Mouse (Mus musculus): ENCODE measurements around the gene Cldn18. TPM values are rescaled to one million over a fixed set of nuclear protein-coding genes. Genes with fewer than 3 reads are reported as not detected.

Gene Cldn18
- polyA plus RNA-seq, 1 experiment from 2014 or later = 267 TPM

GRCm38 (mm10) chr9:99675714-99676113 lies 41.4 kb downstream of the Cldn18 start:
- no peak overlapping the region for H3K27ac ChIP-seq
- H3K36me3 ChIP-seq = no peaks in the 10 kb centered on the region
- no peaks in the 10 kb centered on the region for H3K9me3 ChIP-seq
- no peak overlapping the region for H3K4me2 ChIP-seq
- H3K27me3 ChIP-seq (replicated peaks) = no peaks in the 10 kb centered on the region
- no peaks in the 10 kb centered on the region for H3K4me1 ChIP-seq
- no peak overlapping the region for H3K9ac ChIP-seq
- 84% methylated on average over 3 of the region's 3 CpGs for WGBS
- ATAC-seq (ENCODE audit: insufficient read depth, low FRiP score, low read depth) = no peak
- H3K4me3 ChIP-seq (replicated peaks) = no peak overlapping the region

DNA sequence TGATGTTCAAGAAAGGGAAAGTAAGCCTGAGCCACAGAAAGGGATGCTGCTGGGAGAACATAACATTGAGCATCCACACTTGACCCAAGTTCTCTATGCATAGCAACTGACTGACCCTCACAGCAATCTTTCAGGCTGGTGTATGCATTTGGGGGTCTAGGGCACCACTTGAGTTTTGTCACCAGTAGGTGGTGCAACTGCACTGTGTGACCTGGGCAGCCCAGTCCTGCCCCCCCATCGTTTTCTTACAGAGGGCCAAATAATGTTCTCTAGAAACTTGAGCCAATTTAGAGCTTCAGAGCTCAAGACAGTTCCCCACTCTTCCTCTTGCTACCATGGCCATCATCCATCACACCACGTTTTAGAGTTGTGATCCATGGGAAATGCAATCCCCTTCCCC lies 45.5 kb downstream of the Cldn18 start:
- Histone ChIP-seq H3K4me1 (no peaks in the 10 kb centered on the region), H3K4me3 (replicated peaks) (no peak overlapping the region), H3K4me2 (no peak overlapping the region), H3K9me3 (no peaks in the 10 kb centered on the region), H3K27ac (no peak overlapping the region), H3K27me3 (replicated peaks) (no peaks in the 10 kb centered on the region), H3K36me3 (peaks cover 21% of the 10 kb centered on the region), H3K9ac (no peak overlapping the region)
- 40% methylated on average over 2 of the region's 2 CpGs for WGBS
- no peak for ATAC-seq (ENCODE audit: insufficient read depth, low FRiP score, low read depth)

DNA sequence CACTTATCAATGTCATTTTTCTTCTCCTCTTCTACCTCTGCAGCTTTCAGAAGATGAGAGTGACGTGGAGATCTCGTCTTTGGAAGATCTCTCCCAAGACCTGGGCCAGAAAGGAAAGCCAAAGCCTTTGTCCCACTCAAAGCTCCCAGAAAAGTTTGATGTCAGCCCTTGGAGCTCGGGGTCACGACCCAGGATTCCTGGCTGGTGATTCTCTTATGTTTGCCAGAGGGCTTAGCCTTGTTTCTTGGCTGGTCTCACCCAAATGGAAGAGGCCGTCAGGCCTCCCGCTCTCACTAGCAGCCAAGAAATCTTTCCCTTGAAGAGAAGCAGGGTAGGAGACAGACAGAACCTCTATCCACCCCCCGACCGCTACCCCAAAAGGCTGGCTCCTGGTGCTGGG lies 49.5 kb downstream of the Cldn18 start:
- Histone ChIP-seq H3K4me1 (no peaks in the 10 kb centered on the region), H3K4me3 (replicated peaks) (no peak overlapping the region), H3K4me2 (no peak overlapping the region), H3K9me3 (no peaks in the 10 kb centered on the region), H3K27ac (no peak overlapping the region), H3K36me3 (peaks cover 36% of the 10 kb centered on the region), H3K27me3 (replicated peaks) (no peaks in the 10 kb centered on the region), H3K9ac (no peak overlapping the region)
- 82% methylated on average over 8 of the region's 8 CpGs for WGBS
- ATAC-seq (ENCODE audit: insufficient read depth, low FRiP score, low read depth) = no peak

DNA sequence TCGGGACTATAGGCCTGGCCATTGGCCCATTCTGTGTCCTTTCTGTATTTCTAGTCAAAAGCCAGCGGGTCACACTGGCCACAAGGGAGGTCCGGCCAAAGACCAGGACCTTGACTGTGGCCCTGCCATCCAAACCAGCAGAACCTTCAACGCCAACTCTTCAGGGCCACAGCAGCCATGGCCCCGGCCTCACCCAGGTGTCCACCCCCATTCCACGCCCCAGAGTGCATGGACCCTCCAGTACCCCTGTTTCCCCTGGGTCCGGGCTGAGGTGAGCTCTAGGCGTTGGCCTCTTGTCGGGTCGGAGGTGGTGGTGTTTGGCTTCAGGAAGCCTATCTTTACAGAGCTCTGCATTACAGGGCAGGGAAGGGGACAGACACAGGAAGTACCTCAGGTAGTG lies 54.2 kb downstream of the Cldn18 start:
- no peaks in the 10 kb centered on the region for H3K4me1 ChIP-seq
- no peaks in the 10 kb centered on the region for H3K27me3 ChIP-seq (replicated peaks)
- no peak overlapping the region for H3K27ac ChIP-seq
- 88% methylated on average over 10 of the region's 10 CpGs for WGBS
- no peak overlapping the region for H3K4me2 ChIP-seq
- H3K9me3 ChIP-seq = no peaks in the 10 kb centered on the region
- peaks cover 22% of the 10 kb centered on the region for H3K36me3 ChIP-seq
- H3K9ac ChIP-seq = no peak overlapping the region
- no peak for ATAC-seq (ENCODE audit: insufficient read depth, low FRiP score, low read depth)
- no peak overlapping the region for H3K4me3 ChIP-seq (replicated peaks)

DNA sequence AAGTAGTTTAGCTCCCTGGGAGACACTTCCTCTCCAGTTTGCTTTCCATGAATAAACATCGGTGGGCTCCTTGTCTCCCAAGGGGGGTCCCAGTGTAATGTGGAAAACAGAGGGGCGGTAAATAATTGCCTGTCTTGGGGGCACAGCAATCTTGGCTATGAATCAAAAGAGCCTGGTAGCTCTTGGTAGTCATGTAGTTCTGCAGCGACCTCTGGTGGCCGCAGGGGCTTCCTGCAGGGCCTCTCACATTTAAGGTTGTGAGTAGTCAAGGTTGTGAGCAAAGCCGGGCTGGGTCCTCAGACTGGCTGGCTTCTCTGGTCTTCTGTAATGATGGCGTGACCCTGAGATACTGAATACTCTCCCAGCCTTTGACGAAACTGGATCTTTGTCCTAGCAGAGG lies 54.7 kb downstream of the Cldn18 start:
- H3K4me1 ChIP-seq = no peaks in the 10 kb centered on the region
- H3K27ac ChIP-seq = no peak overlapping the region
- H3K36me3 ChIP-seq = peaks cover 18% of the 10 kb centered on the region
- H3K4me3 ChIP-seq (replicated peaks) = no peak overlapping the region
- H3K27me3 ChIP-seq (replicated peaks) = no peaks in the 10 kb centered on the region
- no peak for ATAC-seq (ENCODE audit: insufficient read depth, low FRiP score, low read depth)
- no peaks in the 10 kb centered on the region for H3K9me3 ChIP-seq
- H3K9ac ChIP-seq = no peak overlapping the region
- 30% methylated on average over 7 of the region's 7 CpGs for WGBS
- no peak overlapping the region for H3K4me2 ChIP-seq

DNA sequence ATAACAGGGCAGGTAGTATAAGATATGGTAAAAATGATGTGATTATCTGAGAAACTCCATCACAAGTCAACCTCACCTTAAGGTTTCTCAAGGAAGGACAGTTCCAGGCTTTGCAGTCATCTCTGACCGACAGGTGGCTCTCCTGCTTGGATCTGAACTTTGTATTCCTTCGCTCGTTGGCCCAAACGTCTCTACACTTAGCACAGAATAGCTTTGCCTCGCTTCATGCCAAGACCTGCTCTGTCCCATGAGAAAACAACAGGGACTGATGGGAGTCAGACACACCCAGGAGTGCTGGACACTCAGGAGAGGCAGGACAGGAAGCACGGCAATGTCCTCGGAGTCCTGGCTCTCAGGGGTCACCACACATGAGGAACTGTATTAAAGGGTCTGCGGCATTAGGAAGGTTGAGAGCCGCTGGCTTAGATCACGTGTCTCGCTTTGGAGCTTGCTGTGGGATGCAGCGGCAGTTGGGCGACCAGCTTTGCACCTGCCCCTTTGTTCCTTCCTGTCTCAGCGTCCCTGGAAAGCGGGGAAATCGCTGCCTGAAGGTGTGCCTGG lies 55.4 kb downstream of the Cldn18 start:
- Histone ChIP-seq H3K27me3 (replicated peaks) (no peaks in the 10 kb centered on the region), H3K9ac (no peak overlapping the region), H3K36me3 (peaks cover 19% of the 10 kb centered on the region), H3K4me2 (no peak overlapping the region), H3K9me3 (no peaks in the 10 kb centered on the region), H3K4me3 (replicated peaks) (no peak overlapping the region), H3K4me1 (no peaks in the 10 kb centered on the region), H3K27ac (no peak overlapping the region)
- no peak for ATAC-seq (ENCODE audit: insufficient read depth, low FRiP score, low read depth)
- 67% methylated on average over 16 of the region's 16 CpGs for WGBS

DNA sequence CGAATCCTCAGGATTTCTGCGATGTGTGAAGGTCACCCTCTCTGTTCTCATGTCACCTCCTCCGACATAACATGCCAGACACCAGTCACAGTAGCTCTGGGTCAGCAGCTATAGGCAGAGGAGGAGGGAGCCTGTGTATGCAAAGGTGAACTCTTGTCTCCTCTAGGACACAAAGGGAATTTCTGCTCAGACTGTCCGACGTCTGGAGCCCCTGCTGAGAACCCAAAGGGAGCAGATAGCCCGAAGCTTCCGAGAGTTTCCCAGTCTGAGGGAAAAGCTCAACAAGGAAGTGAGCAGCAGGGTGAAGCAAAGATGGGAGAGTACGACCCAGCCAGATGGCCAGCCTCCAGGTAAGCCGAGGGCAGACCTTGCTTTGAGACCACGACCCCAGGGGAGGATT lies 56.3 kb downstream of the Cldn18 start:
- Histone ChIP-seq H3K9ac (no peak overlapping the region), H3K4me3 (replicated peaks) (no peak overlapping the region), H3K9me3 (no peaks in the 10 kb centered on the region), H3K4me2 (no peak overlapping the region), H3K36me3 (peaks cover 22% of the 10 kb centered on the region), H3K27ac (no peak overlapping the region), H3K4me1 (no peaks in the 10 kb centered on the region), H3K27me3 (replicated peaks) (no peaks in the 10 kb centered on the region)
- ATAC-seq (ENCODE audit: insufficient read depth, low FRiP score, low read depth) = no peak
- 84% methylated on average over 10 of the region's 10 CpGs for WGBS

DNA sequence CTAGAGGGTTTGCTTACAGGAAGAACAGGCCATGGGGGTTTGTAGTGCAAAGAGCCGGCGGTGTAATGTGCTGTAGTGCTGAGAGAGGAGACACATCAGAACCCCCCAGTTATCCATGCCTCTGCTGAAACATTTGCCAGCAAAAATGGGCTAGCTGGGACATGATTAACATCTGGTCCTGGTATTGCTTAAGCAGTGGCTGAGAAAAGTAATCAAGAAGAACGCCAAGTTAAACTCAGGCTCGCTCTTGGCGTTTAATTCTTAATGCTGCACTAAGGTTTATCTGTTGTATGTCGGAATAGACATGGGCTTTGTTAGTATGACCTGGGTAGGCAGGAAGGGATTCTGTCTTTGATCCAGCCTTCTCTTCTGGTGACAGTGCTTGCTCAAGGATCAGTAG lies 71.0 kb downstream of the Cldn18 start:
- no peaks in the 10 kb centered on the region for H3K27me3 ChIP-seq (replicated peaks)
- H3K9me3 ChIP-seq = no peaks in the 10 kb centered on the region
- H3K9ac ChIP-seq = no peak overlapping the region
- H3K4me1 ChIP-seq = no peaks in the 10 kb centered on the region
- no peak for ATAC-seq (ENCODE audit: insufficient read depth, low FRiP score, low read depth)
- H3K36me3 ChIP-seq = peaks cover 23% of the 10 kb centered on the region
- H3K27ac ChIP-seq = no peak overlapping the region
- H3K4me3 ChIP-seq (replicated peaks) = no peak overlapping the region
- H3K4me2 ChIP-seq = no peak overlapping the region
- 91% methylated on average over 6 of the region's 6 CpGs for WGBS

DNA sequence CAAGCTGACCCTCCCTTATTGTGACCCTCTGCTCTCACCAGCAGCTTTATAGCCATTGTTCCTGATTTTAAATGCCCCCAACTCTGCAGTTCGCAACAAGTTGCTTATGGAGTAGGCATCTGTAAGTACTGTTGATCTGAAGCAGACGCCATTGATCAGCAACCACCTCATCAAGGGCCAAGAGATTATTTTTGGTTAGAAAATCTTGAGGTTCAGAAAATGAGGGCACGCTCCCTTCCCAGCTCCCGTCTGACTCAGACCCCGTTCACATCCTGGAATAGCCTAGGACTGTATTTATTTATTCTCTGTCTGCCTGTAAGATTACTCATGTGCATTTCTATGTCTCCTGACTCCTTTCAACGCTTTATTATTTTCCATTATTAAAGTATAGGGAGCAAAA lies 71.7 kb downstream of the Cldn18 start:
- no peak overlapping the region for H3K9ac ChIP-seq
- no peak overlapping the region for H3K27ac ChIP-seq
- peaks cover 18% of the 10 kb centered on the region for H3K36me3 ChIP-seq
- H3K4me1 ChIP-seq = no peaks in the 10 kb centered on the region
- H3K27me3 ChIP-seq (replicated peaks) = no peaks in the 10 kb centered on the region
- 90% methylated on average over 6 of the region's 6 CpGs for WGBS
- no peak for ATAC-seq (ENCODE audit: insufficient read depth, low FRiP score, low read depth)
- no peaks in the 10 kb centered on the region for H3K9me3 ChIP-seq
- no peak overlapping the region for H3K4me2 ChIP-seq
- no peak overlapping the region for H3K4me3 ChIP-seq (replicated peaks)

GRCm38 (mm10) chr9:99639957-99640356 lies 77.1 kb downstream of the Cldn18 start:
- no peaks in the 10 kb centered on the region for H3K27me3 ChIP-seq (replicated peaks)
- H3K27ac ChIP-seq = peak overlapping the region; percentile 64
- ATAC-seq (ENCODE audit: insufficient read depth, low FRiP score, low read depth) = peak; percentile 92
- H3K4me2 ChIP-seq = no peak overlapping the region
- H3K4me1 ChIP-seq = no peaks in the 10 kb centered on the region
- H3K9me3 ChIP-seq = no peaks in the 10 kb centered on the region
- WGBS = 75% methylated on average over 5 of the region's 5 CpGs
- H3K4me3 ChIP-seq (replicated peaks) = no peak overlapping the region
- H3K9ac ChIP-seq = no peak overlapping the region
- H3K36me3 ChIP-seq = peaks cover 31% of the 10 kb centered on the region; the same call in 1 of the 2 replicates

Other genes with a start within 250 kb of the Cldn18 start
- 23.9 and 24.9 TPM in 2 replicates for gene Armc8, start 148.4 kb downstream of the Cldn18 start, polyA plus RNA-seq (2015; fragmentation: Nextera tagmentation; extraction: Ambion mirVana)
- gene Dbr1, start 141.5 kb downstream of the Cldn18 start, polyA plus RNA-seq (2015; fragmentation: Nextera tagmentation; extraction: Ambion mirVana) = 26.1 and 29.0 TPM in 2 replicates
- gene A4gnt, start 104.8 kb downstream of the Cldn18 start, polyA plus RNA-seq (2015; fragmentation: Nextera tagmentation; extraction: Ambion mirVana) = 0.55 and 1.2 TPM in 2 replicates
- gene Dzip1l, start 87.8 kb downstream of the Cldn18 start, polyA plus RNA-seq (2015; fragmentation: Nextera tagmentation; extraction: Ambion mirVana) = 15.6 and 17.6 TPM in 2 replicates
- 0.08 TPM in 1 of 2 replicates, not detected in the other for gene Sox14, start 158.9 kb upstream of the Cldn18 start, polyA plus RNA-seq (2015; fragmentation: Nextera tagmentation; extraction: Ambion mirVana)

Measured in stomach, embryonic 15.5 days (tissue).